Mouse (Mus musculus): ENCODE data around the gene Phlpp2.
A peak's percentile ranks its signal among the peaks of the same experiment; 100 is the strongest.

The Phlpp2 gene

DNA sequence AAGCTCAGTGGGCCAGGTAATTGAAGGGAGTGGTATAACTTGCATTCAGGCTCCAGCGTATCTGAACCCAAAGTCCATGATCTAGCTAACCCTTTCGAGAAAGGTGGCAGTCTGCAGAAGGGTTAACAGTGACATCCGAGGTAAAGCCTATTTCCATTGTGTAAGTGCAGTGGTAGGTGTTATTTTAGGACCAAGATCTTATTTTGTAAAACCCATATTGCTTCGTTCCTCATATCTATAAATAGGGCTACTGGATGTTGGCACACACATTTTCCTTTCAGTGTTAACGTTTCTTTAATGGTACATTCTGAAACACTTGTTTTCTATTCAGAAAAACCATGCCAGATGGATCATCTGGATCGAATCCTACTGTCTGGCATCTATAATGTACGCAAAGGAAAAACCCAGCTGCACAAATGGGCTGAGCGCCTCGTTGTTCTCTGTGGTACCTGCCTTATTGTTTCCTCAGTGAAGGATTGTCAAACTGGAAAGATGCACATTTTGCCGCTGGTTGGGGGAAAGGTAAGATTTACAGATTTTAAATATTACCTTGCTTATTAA is 35.6 kb downstream of the Phlpp2 start:
- no peak for DNase-seq

DNA sequence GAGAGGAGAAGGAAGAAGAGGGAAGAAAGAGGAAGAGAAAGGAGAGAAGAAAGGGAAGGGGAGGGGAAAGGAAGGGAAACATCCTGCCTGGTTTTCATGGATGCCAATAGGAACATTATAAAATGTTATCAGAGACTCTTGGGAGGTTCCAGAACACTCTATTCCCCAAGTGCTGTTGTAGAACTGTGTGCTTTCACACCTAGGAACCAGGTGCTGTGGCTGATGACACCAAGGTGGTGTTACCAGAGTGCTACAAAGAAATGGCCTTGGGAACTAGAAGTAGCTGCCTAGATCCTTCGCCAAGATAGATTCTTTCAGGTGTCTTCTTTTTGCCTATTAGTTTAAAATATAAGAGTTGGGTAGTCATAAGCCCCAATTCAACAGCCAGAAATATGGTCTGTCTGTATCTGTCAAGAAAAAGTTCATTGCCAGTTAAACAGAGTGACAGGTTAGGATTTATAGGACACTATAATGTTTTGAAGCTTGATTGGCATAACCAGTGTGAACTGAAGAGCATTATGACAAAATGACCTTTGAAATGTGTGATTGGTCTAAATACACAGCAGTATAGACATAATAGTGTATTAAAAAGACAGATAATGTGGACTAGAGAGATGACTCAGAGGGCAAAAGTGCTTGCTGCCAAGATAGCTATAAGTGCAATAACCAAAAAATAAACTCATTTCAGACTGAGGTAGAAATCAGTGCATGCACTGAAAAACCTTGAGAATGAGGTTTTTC is 36.8 kb downstream of the Phlpp2 start:
- DNase-seq, result no peak

DNA sequence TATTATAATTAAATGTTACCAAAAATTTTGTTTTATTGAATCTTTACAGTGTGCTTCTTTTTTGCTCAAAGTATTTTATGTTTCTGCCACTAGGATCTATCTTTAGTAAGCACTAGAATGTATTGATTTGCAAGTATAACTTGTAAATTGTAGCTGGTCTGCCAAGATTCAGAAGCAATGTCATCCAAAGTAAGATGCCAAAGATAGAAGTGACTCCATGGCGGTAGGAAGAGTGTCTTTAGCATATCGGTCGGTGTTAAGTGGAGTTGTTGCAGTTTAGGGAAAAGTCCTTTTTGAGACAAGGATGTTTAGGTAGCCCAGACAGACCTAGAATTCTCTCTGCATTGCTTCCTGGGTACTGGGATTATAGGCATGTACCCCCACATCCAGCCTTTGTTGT is 38.6 kb downstream of the Phlpp2 start:
- DNase-seq, result no peak

DNA sequence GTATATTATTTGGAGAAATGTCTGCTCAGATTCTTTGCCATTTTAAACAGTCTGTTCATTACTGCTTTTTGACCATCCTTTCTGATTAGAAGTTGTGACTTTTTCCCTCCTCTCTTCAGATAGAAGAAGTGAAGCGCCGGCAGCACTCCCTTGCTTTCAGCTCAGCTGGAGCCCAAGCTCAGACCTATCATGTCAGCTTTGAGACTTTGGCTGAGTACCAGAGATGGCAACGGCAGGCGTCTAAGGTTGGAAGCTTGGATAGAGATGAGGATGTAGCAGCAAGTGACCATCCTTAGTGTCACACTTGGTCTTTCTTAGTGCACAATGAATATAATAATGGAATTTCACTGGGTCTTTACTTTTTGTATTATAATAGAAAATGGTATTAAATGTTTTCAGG is 39.0 kb downstream of the Phlpp2 start:
- DNase-seq, result no peak

DNA sequence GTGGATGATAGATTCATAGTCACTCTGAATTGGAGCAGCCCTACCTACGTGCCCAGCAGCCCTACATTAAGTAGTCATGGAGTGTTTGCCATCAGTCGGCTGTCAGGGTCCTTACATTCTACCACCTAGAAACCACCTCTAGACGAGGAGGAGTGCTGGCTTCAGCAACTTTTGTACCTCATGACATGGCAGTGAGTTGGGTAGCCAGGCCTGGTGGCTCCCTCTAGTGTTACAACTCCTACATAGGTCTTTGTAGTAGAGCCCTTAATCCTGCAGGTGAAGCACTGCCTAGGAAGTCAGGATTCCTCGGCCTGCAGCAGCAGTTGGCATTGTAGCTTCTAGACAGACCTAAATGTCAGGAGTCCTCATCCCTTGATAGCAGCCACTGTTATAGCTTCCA is 48.9 kb downstream of the Phlpp2 start:
- peak; percentile 72 to 76 for DNase-seq

DNA sequence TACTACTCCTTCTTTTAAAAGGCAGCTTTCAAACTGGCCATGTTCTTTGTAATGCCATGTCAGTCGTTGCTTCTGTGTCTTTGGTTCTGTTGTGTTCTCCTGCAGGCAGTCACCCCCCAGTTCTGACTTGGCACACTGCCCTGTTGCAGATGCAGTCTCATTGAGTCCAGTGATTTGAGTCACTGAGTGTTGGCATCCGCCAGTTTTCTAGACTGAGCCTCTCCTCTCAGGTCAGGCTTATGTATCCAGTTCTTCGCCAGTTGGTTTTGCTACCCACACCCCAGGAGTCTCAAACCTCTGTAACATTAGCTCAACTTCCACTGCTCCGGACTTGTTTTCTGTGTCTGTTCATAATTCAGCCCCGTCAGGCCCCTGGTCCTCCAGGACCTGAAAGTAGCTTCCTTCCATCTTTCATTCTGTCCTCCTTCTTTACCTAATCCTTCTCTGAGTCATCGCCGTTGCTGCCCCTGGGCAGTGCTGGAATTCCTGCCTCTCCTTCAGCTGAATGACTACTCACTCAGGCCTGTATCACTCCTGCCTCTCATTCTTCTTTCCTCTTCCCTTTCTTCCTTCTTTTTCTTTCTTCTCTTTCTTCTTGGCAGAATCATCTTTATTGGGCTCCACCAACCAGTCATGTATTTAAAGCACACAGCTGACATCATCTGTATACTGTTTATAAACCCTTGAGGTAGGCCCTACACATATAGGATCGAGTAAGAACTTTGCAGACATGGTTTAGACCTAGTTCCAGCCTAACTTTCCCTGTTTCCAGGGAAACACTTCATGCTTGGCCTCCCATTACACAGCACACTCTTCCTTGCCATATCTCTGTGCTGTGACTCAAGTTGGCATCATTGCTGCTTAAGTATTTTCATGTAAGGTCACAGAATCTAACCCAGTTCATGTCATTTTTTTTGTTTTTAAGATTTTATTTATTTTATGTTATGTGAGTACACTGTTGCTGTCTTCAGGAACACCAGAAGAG is 52.4 kb downstream of the Phlpp2 start:
- DNase-seq, result no peak

DNA sequence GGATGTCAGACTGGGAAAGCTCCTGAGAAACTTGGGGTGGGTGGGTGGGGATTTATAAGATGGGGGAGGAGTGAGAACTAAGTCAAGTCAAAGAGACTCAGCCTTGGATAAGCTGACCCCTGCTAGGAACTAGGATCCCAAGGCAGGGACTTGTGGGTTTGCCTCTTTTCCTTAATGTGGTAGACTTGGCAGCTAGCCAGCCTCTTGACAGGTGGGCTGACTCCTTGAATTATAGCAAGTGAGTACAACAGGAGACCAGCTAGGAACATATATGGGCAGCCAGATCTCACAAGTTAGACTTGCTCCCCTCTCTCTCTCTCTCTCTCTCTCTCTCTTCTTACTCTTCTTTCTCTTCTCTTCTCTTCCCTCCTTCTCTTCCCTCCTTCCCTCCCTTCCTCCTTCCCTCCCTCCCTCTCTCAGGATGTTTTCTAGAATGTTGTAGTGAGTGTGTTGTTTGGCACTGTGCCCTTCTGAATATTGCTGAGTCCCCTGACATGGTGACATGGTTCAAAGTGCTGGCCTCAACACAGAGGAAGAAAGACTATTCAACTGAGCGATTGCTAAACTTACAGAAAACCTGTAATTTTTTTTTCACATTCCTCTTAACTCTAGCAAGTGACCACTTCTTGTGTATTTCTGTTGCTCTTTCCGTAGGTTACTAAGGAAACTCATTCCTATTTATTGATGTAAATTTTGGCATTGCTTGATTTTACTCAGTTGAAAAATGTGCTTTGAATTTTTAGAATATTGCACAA is 73.4 kb downstream of the Phlpp2 start:
- no peak for DNase-seq

DNA sequence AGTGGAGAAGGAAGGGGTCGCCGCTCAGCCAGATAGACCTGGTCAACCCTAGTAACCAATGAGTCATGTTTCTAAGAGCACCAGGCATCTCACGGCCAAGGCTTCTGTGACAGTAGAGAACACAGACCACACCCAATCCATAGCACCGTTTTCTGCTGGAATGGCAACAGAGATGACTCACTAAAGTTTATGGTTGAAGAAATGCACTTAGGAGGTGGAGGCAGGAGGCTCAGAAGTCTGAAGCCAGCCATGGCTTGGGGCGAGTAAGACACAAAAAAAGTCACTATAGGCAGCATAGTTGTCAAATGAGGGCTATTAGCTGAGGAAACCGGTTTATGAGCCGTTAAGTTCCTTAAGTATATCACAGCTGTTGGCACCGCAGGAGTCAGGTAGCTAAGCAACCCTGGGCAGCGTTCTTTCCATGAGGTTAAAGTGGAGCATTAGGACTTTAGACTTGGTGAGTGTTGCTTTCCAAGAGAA is 76.9 kb downstream of the Phlpp2 start:
- DNase-seq, result no peak

DNA sequence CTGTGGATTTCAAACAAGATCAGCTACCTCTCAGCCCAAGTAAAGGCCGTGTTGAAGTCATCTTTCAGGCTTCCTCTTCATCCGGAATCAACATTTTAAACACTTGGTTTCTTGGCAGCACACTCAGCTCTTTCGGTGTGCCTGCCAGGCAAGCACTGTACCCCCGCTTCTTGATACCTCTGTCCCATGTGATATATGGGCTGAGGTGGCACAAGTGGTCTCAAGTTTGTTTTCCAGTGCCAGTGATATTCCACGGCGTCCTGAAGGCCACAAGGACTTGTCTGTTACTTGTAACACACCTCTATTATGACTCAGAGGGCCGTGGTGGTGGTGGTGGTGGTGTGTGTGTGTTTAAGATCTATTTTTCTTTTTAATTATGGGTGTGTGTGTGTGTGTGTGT is 77.4 kb downstream of the Phlpp2 start:
- DNase-seq, result no peak

DNA sequence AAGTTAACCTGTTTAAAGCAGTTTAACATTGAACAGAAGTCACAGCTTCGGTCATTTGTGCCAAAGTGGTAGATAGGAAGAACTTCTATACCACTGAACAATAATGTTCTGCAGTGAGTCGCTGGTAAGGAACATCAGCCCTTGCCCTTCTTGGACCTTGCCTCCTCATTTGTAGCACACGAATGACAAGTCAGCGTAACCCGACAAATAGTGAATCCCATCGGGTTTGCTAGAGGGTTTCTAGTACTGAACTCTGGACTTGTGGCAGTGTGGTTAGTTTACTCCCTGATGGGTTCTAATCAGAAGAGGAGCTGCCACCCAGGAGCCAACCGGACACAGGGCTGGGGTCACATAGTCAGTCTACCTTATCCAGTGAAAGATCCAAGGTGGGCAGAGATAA is 77.9 kb downstream of the Phlpp2 start:
- no peak for DNase-seq

DNA sequence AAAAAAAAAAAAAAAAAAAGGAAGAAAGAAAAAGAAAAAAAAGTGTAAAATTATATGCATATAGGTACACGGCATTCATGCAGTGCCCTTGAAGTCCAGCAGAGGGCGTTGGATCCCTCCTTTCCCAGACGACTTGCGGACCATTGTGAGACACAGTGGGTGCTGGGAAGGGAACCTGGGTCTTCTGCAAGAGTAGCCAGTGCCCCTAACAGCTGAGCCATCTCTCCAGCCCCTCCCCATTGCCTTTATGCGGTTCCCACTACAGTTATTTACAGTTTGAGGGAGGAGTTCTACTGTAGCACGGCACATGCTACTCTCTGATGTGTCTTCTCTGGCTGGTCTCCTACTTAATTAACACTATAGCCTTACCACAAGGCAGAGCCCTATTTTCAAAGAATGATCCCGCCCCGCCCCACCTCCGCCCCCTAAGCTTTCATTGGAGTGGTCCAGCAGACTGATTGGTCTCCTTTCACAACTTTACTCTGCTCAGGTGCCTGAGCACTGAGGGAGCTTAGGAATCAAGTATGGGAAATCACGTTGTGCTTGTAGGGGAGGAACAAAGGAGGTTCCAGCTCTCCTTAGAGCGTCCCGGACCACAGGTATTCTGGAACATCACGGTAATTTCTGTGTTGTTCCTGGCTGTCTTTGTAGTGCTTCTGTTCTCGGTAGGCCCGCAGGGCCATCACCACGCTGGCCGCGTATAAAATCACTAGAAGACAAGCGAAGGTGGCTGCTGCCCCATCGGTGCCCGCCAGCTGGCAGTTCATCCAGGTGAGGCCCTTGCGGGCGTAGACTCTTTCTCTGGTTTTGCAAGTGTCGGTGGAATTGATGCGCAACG is 79.3 kb downstream of the Phlpp2 start:
- DNase-seq, result peak; percentile 57 to 61

DNA sequence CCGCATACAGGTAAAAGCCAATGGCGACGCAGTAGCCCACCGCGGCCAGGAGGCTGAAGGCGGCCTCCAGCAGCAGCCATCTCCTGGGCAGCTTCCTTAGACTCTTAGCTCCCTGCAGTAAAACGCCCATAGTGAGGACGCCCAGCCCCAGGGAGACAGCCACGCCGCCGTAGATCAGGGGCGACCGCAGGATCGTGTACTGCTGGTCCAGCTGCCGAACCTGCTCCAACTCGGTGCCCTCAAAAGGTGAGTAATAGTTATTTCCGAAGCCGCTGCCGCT is 79.9 kb downstream of the Phlpp2 start:
- no peak for DNase-seq

DNA sequence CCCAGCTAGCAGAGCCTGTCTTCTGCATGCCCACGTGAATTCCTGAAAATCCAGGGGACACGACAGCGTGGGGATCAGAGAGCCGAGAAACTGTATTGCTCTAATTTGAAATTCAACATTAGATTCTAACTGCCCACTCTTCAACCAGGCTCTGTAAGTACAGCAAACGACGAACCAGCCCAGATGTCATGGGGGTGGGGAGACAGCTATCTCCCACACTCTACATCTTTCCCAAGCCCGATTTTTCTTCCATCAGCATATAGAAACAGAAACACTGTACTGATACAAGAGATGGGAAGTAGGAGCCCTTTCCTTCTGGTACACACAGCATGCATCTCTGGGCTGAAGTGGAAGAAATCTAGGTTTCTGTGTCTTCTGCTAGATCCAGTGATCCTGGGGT is 83.8 kb downstream of the Phlpp2 start:
- no peak for DNase-seq

DNA sequence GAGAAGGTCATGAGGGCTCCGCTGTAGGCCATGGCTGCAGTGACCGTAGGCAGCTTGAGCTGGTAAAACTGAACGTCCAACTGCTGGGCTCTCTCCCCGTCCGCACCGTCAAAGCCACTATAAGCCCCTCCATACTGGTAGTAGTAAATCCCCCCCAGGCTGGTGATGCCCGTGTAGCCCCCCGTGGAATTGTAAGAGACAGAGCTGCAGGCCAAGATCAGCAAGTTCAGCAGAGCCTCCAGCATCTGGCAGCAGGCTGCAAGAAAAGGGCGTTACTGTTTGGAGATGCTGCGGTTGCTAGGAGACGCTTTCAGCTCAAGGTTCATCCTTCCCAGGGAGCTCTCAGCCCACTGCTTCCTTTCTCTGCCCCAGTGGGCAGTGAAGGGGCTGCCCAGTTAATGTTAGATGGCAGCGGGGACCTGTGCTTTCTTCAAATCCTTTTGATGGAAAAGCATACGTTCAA is 86.2 kb downstream of the Phlpp2 start:
- DNase-seq, result no peak

DNA sequence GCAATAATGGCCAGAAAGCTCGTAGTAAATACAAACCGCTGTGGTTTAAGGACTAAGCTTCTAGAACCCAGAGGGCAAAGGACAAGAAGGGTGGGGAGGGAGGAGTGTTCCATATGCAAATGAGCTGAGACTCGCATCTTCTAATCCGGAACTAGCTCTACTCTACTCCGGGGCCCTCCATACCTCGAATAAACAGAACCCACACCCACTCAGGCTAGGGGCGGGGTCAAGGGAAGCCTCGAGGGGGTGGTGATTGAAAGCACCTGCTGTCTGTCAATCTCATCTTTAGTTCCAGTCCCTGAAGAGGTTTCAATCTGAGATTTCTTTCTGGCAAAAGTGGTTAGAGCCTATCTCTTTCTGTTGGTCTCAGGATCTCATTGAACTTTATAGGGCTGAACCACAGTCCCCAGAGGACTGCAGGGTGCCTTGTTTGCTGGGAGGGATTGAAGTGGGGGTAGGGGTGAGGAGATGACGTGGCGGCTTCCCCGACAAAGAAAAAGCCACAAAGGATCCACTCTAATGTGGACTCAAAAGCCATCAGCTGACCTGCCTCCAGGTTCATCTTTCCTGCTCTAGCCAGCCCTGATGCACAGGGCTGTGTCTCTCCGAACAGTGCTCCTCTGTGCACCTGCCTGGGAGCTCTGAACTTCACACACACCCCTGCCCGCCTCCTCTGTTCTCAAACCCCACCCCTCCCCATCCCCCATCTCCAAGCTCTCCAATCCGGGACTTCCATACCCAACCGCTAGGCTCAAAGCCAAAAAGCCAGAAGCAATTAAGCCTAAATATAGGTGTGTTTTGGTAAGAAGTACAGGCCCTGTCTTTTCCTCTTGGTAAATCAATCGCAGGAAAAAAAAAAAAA is 89.1 kb downstream of the Phlpp2 start:
- DNase-seq, result peak; percentile 82 to 84

DNA sequence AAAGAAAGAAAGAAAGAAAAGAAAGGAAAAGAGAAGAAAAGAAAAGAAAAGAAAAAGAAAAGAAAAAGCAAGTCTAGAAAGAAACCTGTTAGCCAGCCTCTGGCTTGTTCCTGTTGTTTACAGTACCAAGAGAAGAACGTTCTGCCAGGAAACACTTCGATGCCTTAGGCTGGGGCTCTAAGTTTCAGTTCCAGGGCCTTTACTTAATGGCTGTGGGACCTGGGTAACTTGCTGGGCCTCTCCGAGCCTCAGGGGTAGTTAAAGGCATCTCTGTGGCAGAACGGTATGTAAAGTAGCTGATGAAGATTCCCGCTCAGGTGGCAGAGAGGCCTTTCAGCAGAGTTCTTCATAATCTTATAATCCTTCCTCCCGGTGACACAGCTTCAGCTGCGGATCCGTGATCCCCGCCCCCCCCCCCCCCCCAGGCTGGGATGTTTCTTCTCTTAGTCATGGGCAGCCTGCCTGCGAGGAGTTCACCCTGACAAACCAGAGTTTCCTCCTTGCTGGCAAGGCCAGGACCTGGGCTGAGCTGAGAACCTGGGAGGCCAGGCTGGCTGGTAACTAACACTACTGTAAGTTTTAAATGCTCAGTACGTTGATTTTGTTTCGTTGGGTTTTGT is 89.8 kb downstream of the Phlpp2 start:
- DNase-seq, result no peak

DNA sequence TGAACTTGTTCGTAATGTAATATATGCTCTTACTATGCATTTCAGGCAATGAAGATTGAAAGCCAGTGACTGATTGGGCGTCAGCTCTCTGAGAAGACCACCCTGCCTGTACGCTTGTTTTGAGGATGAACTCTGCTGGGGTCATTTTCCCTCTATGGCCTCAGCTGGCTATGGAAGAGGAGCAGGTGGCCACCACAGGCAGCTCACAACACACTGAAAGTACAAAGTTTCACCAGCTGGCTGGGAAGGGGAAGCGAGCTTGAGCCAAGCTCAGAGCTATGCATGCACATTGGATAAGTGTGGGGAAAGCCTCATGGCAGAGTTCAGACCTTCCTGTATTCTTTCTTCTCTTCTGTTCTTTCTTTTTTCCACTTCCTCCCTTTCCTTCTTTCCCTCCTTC is 90.8 kb downstream of the Phlpp2 start:
- no peak for DNase-seq

DNA sequence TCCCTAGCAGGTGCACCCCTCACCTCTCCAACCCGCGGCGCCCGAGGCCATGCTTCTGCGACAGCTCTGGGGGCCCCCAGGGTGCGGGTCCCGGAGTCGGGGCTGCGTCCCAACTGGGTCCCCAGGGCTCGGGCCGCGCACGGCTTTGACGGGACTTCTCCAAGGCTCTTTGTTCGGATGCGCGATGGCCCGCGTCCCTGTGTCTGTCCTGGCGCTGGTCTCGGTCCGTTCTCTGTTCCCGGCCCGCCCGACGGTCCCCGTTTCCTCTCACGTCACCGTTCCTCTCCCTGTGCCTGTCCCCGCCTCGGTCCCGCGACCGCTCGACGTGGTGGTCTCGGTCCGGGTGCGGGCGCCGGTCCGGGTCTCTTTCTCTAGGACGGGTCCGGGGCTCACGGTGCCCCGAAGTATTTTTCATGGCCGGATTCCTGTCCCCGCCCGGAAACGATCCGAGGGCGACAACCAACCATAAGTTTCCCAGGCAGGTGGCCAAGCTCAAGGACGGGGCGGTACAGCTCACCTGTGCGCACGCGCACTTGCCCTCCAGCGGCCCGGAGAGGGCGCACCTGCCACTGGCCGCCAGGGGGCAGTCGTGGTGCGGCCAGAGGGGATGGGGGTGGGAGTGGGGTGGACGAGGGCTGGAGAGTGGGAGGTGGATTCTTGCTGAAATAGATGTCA is 93.5 kb downstream of the Phlpp2 start, which contains the start of gene Marveld3:
Marveld3 (minus strand) TSS at position 511 of the 675 bp plus-strand sequence.
- peak; percentile 68 to 74 for DNase-seq

DNA sequence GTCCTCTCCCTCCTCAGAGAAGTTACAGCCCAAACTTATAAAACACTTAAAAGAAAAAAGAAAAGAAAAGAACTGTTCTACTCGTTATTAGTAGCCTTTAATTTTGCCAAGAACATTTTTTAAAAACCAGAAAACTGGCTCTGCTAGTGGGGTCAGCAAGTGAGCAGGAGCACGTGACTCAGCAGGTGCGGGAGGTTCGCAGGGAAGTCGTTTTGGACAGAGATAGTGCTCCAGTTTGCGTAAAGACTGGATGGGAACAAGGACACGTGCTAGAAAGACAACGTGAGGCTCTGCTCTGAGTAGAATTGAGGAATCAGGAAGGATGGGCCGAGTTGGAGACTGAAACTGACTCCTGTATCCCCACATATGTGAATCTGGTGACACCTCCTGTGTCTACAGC is 94.6 kb downstream of the Phlpp2 start:
- DNase-seq, result no peak

DNA sequence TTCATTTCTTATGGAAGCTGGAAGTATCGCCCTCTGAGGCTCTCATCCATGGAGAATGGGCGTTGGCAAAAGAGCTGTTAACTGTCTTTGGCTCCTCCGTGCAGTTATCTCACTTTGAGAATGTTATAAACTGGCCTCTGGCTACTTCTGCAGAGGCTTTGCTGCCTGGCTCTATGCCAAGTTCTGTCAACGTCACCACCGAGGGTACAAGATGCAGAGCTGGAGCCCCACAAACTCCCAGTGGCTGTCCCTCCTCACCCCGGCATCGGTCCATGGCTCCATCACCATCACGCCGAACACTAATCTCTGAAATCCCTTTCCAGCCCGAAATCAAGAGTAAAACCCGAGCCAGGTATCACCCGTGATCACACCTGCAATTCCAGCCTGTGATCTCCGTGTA is 95.1 kb downstream of the Phlpp2 start:
- no peak for DNase-seq

Measured in B cell, adult 2 months (primary cell).